Mouse (Mus musculus): ENCODE measurements around the gene Olfr389.

Gene Olfr389

GRCm38 (mm10) chr11:73780613-73781012 is at the start of gene Olfr389:
Gene Olfr389, minus strand, starts transcription at chr11:73780713.
- DNase-seq = no peak

- no peak for DNase-seq
These were observed 36.4 kb upstream of the Olfr389 start, which contains the start of gene Olfr392 for GRCm38 (mm10) chr11:73816949-73817348. Gene Olfr392, minus strand, starts transcription at chr11:73817049.

GRCm38 (mm10) chr11:73802952-73803351 is 22.4 kb upstream of the Olfr389 start, which contains the start of gene Olfr391-ps:
Gene Olfr391-ps, minus strand, starts transcription at chr11:73803052.
- DNase-seq = no peak

GRCm38 (mm10) chr11:73782664-73783063 is 2.2 kb upstream of the Olfr389 start, which contains the start of gene Olfr390:
Gene Olfr390, plus strand, starts transcription at chr11:73782964.
- DNase-seq = no peak

GRCm38 (mm10) chr11:73759115-73759514 is 21.4 kb downstream of the Olfr389 start:
- DNase-seq = no peak

Measured in kidney, adult 18-20 months (tissue).